Mouse (Mus musculus): ENCODE results near the gene Jaml.

Gene Jaml

GRCm38 (mm10) chr9:45077859-45078258, 1.1 kb upstream of the Jaml start:
- no peak for DNase-seq (ENCODE audit: low read depth, low spot score)

DNA sequence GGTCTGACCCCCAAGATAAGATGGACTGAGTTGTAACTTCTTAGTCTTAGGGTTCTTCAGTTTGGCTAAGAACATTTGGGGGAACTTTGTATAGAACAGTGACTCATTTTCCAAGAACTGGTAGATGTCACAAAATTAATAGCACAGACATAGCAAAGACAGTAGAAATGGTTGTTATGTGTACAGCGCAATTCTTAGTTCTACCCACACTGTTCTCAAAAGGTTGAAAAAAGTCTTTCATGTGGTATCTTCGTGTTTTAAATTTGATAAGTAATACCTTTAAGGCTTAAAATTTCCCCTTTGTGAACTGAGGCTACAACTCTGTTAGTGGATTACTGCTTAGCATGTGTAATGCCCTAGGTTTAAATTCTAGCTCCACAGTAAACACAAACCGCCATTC, 4.1 kb downstream of the Jaml start:
- no peak for DNase-seq (ENCODE audit: low read depth, low spot score)

- no peak for DNase-seq (ENCODE audit: low read depth, low spot score)
These were observed 5.6 kb downstream of the Jaml start for GRCm38 (mm10) chr9:45084556-45084955.

- DNase-seq (ENCODE audit: low read depth, low spot score) = no peak
These were observed 7.0 kb downstream of the Jaml start for GRCm38 (mm10) chr9:45085741-45086690.

DNA sequence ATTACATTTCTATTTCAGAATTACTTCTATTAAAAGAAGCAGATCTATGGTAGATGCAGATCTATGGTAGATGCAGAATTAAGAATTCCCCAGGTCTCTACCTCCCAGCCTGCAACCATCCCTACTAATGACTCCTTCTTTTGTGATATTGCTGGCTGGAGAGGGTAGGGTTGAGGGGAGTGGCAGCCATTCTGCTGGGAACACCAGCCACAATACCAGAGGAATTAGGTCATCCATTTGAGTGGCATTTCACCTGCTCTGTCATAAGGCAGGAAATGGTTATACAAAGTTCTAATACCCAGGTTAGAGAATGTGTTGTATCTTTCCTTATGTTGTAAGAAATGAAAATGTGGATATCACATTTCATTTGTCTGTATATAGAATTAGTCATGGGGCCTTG, 9.1 kb downstream of the Jaml start:
- no peak for DNase-seq (ENCODE audit: low read depth, low spot score)

GRCm38 (mm10) chr9:45090811-45091210, 11.8 kb downstream of the Jaml start:
- DNase-seq (ENCODE audit: low read depth, low spot score) = no peak

DNA sequence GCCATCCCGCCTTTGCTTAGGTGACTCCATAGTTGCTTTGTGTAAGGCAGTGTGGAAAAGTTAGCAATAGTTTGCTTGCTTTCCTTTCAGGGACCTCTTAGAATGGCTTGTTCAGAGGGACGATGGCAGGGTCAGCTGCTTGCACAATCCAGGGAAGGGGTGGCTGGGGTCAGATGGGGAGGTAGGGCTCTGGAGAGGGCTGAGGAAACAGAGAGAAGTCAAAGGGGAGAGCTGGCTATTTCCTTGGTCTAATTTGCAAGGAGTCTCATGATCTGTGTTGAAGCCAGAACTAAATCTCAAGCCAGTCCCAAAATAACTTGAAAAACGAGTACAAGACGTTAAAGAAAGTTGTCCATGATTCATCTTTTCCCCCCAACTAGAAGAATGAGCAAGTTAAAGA, 13.7 kb downstream of the Jaml start:
- no peak for DNase-seq (ENCODE audit: low read depth, low spot score)

DNA sequence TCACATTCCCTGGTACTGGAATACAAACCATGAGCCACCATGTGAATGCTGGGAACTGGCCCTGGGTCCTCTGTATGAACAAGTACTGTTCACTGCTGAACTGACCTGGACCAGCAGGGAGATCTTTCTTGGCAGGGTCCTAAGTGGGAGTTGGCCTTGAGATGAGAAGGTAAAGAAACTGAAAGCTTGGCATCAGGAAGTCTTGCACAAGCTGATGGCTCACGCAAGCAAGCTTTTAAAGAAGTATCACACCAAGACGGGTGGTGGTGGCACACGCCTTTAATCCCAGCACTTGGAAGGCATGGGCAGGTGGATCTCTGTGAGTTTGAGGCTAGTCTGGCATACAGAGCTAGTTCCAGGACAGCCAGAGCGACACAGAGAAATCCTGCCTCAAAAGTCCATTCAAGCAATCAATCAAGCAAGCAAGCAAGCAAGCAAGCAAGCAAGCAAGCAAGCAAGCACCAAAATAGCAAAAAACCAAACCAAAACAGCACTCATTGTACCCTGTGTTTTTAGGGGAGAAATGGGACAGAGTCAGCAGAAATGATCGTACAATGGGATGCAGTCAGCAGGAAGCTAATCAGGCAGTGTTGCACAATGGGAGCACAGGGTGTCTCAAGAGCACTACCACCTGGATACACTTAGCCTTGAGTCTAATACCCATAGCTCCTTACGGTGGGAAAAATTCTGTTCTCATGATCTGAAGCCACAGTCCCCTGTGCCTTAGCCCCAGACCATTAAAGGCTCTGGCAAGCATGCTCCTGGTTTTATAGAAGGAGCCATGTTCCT, 16.4 kb downstream of the Jaml start:
- DNase-seq (ENCODE audit: low read depth, low spot score) = no peak

- DNase-seq (ENCODE audit: low read depth, low spot score) = no peak
These were observed 18.9 kb downstream of the Jaml start for GRCm38 (mm10) chr9:45097877-45098276.

- DNase-seq (ENCODE audit: low read depth, low spot score) = no peak
These were observed 19.4 kb downstream of the Jaml start for GRCm38 (mm10) chr9:45098426-45098825.

DNA sequence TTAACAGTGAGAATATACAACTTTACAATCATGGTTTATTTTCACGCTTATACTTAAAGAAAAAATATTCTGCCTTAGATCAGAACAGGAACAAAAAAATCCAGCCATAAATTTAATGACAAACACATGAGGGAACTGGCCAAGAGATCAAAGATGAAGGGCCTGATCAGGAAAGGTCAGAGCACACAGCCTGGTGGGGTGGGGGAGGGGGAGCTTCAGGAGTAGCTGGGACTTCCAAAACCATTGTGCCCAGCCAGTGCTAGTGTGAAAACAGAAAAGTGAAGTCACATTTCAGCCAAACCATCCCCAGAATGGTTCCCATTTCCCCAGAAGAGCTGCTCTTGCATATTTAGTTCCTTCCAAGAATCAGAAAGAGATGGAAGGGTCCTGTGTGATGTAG, 23.5 kb downstream of the Jaml start:
- no peak for DNase-seq (ENCODE audit: low read depth, low spot score)

GRCm38 (mm10) chr9:45103211-45103979, 24.4 kb downstream of the Jaml start:
- DNase-seq (ENCODE audit: low read depth, low spot score) = no peak

- no peak for DNase-seq (ENCODE audit: low read depth, low spot score)
These were observed 26.8 kb downstream of the Jaml start for GRCm38 (mm10) chr9:45105596-45106374.

DNA sequence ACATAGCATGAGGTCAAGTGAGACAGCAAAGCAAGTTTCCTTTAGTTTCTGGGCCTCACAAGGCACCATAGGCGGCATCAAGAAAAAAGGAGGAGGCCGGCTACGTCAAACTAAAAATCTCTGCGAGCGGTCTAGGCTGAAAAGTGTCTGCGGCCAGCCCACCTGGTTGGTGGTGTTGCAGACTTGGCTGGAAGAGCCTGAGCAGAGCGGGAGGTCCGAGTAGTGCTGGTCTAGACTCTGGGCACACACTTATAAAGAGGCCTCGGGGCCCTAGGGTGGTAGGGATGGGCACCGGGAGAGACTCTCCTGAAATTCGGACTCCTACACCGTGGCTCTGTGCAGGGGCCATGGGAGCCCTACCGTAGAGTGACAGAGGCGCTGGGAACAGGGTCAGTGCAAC, 36.7 kb downstream of the Jaml start:
- DNase-seq (ENCODE audit: low read depth, low spot score) = peak; percentile 47

DNA sequence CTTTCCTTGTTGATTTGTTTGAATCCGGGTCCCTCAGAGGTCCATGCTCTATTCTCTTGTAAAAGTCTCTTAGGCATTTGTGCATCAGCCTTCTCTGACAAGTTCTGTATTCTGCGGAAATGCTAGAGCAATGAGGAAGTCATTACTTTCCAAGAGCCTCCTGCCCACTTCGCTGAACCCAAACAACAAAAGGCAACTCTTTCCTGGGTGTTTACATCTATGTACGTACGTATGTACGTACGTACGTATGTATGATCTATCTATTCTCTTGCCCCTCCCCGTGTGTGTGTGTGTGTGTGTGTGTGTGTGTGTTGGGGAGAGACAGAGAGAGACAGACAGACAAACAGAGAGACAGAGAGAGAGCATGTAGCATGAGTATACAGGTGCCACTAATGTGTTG, 37.8 kb downstream of the Jaml start:
- DNase-seq (ENCODE audit: low read depth, low spot score) = no peak

GRCm38 (mm10) chr9:45117741-45118431, 38.9 kb downstream of the Jaml start, which contains the start of gene Scn2b:
Gene Scn2b, plus strand, starts transcription at chr9:45117782.
- DNase-seq (ENCODE audit: low read depth, low spot score) = peak; percentile 50

- DNase-seq (ENCODE audit: low read depth, low spot score) = no peak
These were observed 39.6 kb downstream of the Jaml start for GRCm38 (mm10) chr9:45118552-45118951.

DNA sequence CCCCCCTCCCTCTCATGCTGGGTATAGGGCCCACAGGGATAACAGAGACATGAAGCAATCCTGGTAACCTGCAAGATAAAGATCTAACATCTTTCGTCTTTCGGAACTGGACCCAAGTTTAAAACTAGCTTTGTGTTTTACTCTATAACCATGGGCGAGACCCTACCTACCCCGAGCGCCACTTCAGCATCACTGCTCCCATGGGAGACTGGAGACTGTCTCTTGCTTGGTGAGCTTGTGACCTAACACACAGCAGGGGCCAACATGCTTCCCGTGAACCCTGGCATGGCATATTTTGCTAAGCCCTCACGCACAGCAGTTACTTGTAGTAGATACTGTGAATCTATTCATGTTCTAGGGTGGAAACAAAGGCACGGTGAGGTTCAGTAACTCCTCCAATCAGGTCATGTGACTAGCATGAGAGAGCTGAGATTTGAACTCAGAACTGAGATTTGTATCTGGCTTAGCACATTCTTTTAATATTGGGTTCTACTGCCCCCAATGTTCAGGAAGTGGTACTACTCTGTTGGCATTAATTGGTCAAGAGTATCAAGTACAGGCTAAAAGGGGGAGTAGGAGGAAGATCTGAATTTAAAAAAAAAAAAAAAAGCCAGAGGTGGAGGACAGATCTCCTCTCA, 40.5 kb downstream of the Jaml start:
- DNase-seq (ENCODE audit: low read depth, low spot score) = no peak

- DNase-seq (ENCODE audit: low read depth, low spot score) = no peak
These were observed 41.1 kb downstream of the Jaml start for GRCm38 (mm10) chr9:45119954-45120530.

GRCm38 (mm10) chr9:45120567-45120966, 41.6 kb downstream of the Jaml start:
- no peak for DNase-seq (ENCODE audit: low read depth, low spot score)
